Mouse (Mus musculus): ENCODE results near the gene Smyd3.

Gene Smyd3

DNA sequence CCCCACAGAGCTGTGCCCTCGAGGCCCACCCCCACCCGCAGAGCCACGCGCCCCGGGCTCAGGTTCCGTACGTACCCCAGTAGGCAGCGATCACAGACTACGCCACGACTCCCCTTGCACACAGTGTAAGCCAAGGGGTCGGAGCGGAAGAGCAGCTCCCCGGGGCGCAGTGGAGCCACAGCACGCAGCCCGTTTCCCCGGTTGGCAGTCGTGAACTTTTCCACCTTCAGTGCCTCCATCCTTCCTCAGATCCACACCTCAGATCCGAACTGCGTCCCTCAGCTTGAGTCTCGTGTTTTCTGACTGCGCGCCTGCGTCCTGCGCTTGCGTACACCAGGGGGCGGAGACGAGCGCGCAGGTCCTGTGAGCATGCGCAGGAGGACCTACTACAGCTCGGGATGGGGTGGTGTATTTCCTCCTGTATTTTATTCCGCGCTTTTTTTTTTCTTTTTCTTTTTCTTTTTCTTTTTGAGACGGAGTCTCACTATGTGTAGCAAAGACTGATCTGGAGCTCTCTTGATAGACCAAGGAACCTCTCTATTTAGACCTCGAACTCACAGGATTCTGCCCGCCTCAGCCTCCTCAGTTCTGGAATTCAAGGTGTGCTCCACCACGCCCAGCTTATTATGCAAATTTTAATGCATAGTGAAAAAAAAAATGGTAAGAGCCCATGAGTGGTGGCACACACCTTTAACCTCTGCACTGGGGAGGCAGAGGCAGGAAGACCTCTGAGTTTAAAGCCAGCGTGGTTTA lies at the start of gene Smyd3:
Gene Smyd3, minus strand, starts transcription at position 329 of the 753 bp plus-strand sequence.
- DNase-seq (ENCODE audit: low spot score): peak; percentile 55

- no peak for DNase-seq (ENCODE audit: low spot score)
Observed at GRCm38 (mm10) chr1:179567558-179567957, 49.7 kb upstream of the Smyd3 start.

DNA sequence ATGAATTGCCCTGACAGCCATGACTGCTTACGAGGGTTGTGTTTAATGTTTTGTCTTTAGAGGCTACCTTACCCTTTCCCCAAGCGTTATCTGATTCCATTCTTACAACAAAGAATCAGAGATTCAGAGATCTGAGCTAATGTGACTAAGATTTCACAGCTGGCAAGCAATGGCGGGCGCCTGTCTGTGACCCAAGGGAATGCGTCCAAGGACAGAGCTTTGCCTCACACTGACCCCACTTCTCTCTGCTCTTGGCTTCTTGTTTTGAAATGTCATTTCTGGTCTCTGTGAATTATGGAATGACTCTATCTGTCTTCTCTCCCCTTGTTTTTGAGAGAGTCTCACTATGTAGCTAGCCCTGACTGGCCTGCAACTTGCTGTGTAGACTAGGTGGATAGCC lies 46.1 kb upstream of the Smyd3 start:
- no peak for DNase-seq (ENCODE audit: low spot score)

DNA sequence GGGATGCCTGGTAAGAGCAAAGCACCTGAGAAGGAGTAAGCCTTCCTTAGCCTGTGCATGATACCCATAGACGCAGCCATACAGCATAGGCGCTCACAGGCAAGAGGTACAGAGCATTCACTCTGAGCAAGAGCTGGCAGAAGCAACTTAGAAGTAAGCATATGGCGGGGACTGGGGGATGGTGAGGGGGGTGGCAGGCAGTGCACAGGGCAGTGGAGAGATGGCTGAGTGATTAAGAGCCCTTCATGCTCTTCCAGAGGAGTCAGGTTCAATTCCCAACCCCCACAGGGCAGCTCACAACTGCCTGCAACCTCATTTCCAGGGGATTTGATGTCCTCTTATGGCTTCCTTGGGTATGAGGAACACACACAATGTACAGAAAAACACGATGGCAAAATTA lies 45.4 kb upstream of the Smyd3 start:
- no peak for DNase-seq (ENCODE audit: low spot score)

GRCm38 (mm10) chr1:179560845-179561430 lies 43.1 kb upstream of the Smyd3 start:
- DNase-seq (ENCODE audit: low spot score): no peak

DNA sequence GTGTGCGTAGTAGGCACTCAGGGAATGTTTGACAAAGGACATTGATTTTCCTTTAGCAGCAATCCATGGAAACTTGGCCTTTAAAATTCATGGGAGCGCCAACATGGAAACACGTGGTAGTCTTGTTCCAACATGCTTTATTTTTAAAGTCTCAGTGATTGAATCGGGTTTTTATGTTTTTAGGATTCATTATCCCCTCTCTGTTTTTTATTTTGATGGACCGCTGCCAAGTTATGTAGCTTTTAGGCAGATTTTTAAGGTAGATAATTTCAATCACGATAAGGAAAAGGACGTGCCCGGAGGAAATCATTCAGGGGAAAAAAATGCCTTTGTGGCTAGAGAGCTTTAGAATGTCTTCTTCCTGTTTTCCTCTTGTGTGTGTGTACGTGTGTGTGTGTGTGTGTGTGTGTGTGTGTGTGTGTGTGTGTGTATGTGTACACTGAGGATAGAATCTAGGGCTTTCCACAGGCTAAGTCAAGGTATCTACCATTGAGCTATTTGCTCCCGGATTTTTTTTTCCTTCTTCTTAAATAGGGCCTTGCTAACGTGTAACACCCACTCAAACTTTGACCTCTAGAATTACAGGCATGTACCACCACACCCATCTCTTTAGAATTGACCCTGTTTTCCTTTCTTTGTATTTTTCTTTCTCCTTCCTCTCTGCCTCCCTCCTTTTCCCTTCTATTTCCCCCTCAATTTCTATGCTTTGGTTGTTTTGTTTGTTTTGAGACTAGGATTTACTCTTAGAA lies 41.8 kb upstream of the Smyd3 start:
- DNase-seq (ENCODE audit: low spot score): no peak

GRCm38 (mm10) chr1:179556921-179557320 lies 39.1 kb upstream of the Smyd3 start:
- DNase-seq (ENCODE audit: low spot score): no peak

DNA sequence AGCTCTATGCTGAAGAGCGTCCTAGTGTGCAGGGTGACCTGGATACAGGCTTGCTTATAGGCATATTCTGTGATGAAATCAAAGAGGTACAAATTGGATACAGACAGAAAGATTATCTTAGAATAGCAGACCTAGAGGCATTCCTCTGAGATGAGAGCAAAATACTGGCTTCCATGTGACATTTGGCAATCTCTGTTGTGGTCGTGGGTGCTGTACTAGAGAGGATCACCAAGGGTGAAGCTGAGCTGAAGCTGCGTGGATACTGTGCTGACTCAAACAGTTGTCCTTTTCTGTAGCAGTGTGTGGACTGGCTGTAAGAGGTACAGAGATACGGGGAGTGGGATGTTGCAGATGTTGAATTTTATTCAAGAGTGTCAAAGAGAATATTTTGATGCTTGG lies 36.1 kb upstream of the Smyd3 start:
- no peak for DNase-seq (ENCODE audit: low spot score)

GRCm38 (mm10) chr1:179553197-179553948 lies 35.5 kb upstream of the Smyd3 start:
- no peak for DNase-seq (ENCODE audit: low spot score)

GRCm38 (mm10) chr1:179552751-179553150 lies 34.9 kb upstream of the Smyd3 start:
- DNase-seq (ENCODE audit: low spot score): no peak

DNA sequence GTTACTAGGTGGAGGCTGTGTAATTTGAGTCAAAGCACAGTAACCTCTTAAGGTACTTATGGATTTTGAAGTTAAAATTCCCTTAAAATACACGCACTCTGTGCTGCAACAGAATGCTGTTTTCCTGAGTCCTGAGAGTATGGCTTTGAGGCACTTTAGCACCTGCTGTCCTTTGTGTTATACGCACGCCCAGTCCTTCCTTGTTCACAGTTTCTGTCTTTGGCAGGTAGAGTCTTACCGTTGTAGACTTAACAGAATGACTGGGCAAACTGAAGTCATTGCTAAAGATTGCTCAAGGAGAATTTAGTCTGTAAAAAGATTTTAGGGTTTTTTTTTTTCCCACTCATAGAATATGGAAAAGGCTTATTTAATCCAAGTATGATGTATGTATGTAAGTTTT lies 34.1 kb upstream of the Smyd3 start:
- DNase-seq (ENCODE audit: low spot score): no peak

- DNase-seq (ENCODE audit: low spot score): no peak
Observed at GRCm38 (mm10) chr1:179551336-179551735, 33.5 kb upstream of the Smyd3 start.

DNA sequence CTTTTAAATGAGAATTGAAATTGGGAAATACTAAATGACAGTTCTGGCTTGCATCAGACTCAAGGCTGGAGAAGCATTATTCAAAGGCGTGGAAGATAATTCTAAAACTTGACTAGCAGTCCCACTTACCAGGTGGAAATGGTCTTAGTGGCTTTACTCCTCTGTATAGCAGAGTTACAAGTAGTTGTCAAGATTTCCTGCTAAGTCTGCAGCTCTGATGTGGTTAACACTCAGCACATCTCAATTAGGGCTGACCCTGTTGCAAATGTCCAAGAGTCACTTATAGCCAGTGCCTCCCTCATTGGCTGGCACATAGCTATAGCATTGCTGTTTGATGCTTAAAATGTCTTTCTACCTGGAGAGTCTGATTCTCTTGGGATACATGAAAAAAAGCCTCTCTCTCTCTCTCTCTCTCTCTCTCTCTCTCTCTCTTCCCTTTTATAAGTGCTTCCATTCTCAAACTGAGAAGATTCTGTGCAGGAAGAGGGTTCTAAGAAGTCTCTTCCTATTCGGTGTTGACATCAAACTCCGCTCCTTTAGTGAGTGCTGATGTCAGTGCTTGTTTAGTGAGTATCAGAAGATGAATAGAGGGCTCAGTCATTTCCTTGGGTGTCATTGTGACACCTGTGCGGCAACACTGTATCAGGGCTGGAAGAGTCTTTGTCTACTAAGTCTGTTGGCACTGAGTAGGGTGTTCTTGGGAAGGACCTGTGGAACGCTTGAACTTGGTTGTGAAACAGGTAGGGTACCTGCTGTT lies 31.3 kb upstream of the Smyd3 start:
- no peak for DNase-seq (ENCODE audit: low spot score)

GRCm38 (mm10) chr1:179548220-179548619 lies 30.4 kb upstream of the Smyd3 start:
- no peak for DNase-seq (ENCODE audit: low spot score)

DNA sequence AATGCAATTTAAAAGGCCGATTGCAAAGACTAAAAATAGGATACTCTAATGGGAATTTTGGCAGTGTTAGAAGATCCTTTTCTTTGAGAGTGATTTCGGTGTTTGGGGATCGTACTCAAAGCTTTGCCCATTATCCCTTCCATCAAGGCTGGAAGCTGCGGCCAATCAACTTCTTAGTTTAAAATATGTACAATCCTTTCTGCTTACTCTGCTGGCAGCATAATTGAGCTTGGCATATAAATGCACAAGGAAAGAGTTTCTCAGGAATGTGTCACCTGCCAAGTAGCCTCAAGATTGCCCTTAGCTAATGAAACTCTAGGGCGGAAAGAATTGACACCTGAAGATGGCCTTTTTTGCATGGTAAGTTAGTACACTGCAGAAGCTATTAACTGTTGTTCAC lies 29.3 kb upstream of the Smyd3 start:
- DNase-seq (ENCODE audit: low spot score): no peak

- DNase-seq (ENCODE audit: low spot score): no peak
Observed at GRCm38 (mm10) chr1:179546551-179546917, 28.7 kb upstream of the Smyd3 start.

DNA sequence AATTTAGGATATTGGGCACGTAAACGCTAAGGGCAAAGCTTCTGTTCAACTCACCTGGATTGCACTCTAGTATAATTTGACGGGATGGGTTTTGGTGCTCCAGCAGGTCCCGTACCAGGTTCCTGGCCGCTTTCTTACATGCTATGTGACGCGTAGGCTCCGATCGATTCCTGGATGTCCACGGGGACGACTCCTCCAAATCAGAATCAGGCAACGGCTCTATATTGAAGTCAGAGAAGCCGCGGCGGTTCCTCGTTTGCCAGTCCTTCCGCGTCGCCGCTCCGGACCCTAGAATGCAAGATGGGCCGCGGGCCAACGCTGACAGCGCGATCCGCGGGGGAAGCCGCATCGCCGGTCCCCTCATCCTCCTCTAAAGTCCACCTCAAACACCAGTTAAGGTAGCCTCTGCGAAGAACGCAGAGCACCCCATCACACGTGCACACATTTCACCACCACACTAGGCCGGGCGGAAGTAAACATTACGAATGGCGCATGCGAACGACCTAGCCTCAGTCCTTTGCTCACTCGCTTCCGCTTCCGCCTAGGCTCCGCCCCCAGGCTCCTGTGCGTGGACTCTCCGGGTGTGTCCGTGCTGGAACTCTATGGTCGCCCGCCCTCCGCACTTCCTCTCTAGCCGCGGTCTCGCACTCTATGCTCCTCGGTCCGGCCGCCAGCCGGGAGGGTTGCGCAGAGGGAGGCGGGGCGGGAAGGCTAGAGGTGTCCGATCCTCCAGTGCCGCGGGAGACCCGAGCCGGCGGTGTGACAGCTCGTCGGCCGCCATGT lies 28.1 kb upstream of the Smyd3 start, which contains the start of the genes Tfb2m and Cnst:
Gene Tfb2m, minus strand, starts transcription at position 500 of the 783 bp plus-strand sequence.
Gene Cnst, plus strand, starts transcription at position 603 of the 783 bp plus-strand sequence.
- peak; percentile 94 for DNase-seq (ENCODE audit: low spot score)

- DNase-seq (ENCODE audit: low spot score): no peak
Observed at GRCm38 (mm10) chr1:179541502-179541901, 23.7 kb upstream of the Smyd3 start.

- no peak for DNase-seq (ENCODE audit: low spot score)
Observed at GRCm38 (mm10) chr1:179539887-179540286, 22.0 kb upstream of the Smyd3 start.

DNA sequence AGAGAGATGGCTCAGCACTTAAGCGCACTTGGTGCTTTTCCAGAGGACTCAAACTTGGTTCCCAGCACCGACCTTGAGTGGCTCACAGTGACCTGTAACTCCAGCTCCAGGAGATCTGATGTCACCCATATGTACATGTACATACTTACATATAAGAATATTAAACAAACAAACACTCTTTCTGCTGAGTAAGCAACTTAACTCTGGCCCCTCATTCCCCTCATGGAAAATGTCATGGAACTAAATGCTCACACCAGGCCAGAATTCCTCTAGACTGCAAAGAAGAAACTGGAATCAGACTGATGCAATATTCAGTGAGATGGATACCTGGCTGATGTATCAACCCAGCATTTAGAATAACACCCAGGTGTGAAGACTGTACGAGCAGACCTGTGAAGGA lies 21.2 kb upstream of the Smyd3 start:
- no peak for DNase-seq (ENCODE audit: low spot score)

DNA sequence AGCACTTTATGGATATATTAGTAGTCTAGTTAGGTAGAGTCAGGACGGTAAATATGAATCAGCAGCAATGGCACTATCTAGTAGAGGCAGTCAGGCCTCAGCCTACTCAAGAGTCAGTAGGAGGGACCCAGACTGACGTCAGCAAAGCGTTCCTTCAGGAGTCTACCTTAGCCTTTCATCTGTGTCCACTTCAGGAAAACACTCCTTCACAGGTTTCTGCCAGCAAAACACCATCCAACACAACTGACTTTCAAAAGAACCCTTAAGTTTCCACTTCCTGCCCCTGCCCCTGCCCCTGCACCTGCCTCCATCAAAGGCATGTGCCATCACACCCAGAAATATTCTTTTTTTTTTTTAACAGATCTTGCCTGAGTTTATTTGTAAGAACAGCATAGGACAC lies 2.1 kb upstream of the Smyd3 start:
- DNase-seq (ENCODE audit: low spot score): no peak
